Mouse (Mus musculus) limb, embryonic 10.5 days (tissue): ENCODE results near the gene Mpzl1. TPM values are rescaled to one million over a fixed set of nuclear protein-coding genes. Genes with fewer than 3 reads are reported as not detected.

Experiments used
- DNase-seq: peaks from one replicate; pipeline ENCODE4 v3.0.0-alpha.2; 2017; ENCODE audit warnings: low spot score
- H3K27ac ChIP-seq: fragments of 300-500 bp; sonication (generic); 2 replicates; pipeline ENCODE4 v1.5.1; 2016; ENCODE audit warnings: mild to moderate bottlenecking
- H3K27me3 ChIP-seq: fragments of 300-500 bp; sonication (generic); 2 replicates; pipeline ENCODE4 v1.6.1; 2016; ENCODE audit warnings: low read depth, mild to moderate bottlenecking; ENCODE audit not compliant: poor library complexity, severe bottlenecking
- H3K36me3 ChIP-seq: fragments of 300-500 bp; sonication (generic); 2 replicates; pipeline ENCODE4 v1.6.1; 2016; ENCODE audit warnings: mild to moderate bottlenecking, moderate library complexity
- H3K4me1 ChIP-seq: fragments of 300-500 bp; sonication (generic); 2 replicates; pipeline ENCODE4 v1.6.1; 2016
- H3K4me3 ChIP-seq: fragments of 300-500 bp; sonication (generic); 2 replicates; pipeline ENCODE4 v1.5.1; 2016; ENCODE audit warnings: mild to moderate bottlenecking, moderate library complexity
- H3K9me3 ChIP-seq: fragments of 300-500 bp; sonication (generic); replicated peaks from 2 replicates; pipeline ENCODE4 v1.6.1; 2016; ENCODE audit warnings: mild to moderate bottlenecking
- whole genome bisulfite sequencing: fragments of 180-500 bp; shearing (Covaris S2); methylation state at CpG from one replicate; pipeline ENCODE4 v1.1.7; 2016; 5-methylcytosine and 5-hydroxymethylcytosine counted together
- polyA plus RNA-seq: library from polyadenylated mRNA; unstranded; fragments of >200 nt; fragmentation: Nextera tagmentation; extraction: Ambion mirVana; gene quantifications from 2 replicates; pipeline ENCODE4 v1.2.1, GENCODE M21; 2016

Mpzl1 gene
- polyA plus RNA-seq, 1 experiment from 2014 or later: 148 TPM

- Histone ChIP-seq H3K36me3 (no peaks in the 10 kb centered on the region), H3K27ac (no peak overlapping the region), H3K4me1 (peaks cover 34% of the 10 kb centered on the region), H3K27me3 (0 out of 2 replicates have a peak, but pooled peaks cover 5% of the 10 kb centered on the region), H3K4me3 (no peak overlapping the region), H3K9me3 (no peaks in the 10 kb centered on the region)
- DNase-seq: no peak
- WGBS: 45% methylated on average over 13 of the region's 13 CpGs
Observed at GRCm38 (mm10) chr1:165667380-165667779, 33.0 kb upstream of the Mpzl1 start.

GRCm38 (mm10) chr1:165666944-165667343 lies 32.6 kb upstream of the Mpzl1 start:
- Histone ChIP-seq H3K4me1 (peaks cover 34% of the 10 kb centered on the region), H3K9me3 (no peaks in the 10 kb centered on the region), H3K36me3 (no peaks in the 10 kb centered on the region), H3K4me3 (no peak overlapping the region), H3K27me3 (0 out of 2 replicates have a peak, but pooled peaks cover 5% of the 10 kb centered on the region), H3K27ac (no peak overlapping the region)
- 88% methylated on average over 6 of the region's 6 CpGs for WGBS
- no peak for DNase-seq

GRCm38 (mm10) chr1:165665758-165666157 lies 31.4 kb upstream of the Mpzl1 start:
- 80% methylated on average over 5 of the region's 5 CpGs for WGBS
- H3K4me1 ChIP-seq: peaks cover 34% of the 10 kb centered on the region
- DNase-seq: no peak

GRCm38 (mm10) chr1:165663277-165663676 lies 28.9 kb upstream of the Mpzl1 start:
- Histone ChIP-seq H3K27ac (peak overlapping the region; percentile 59), H3K4me1 (peaks cover 31% of the 10 kb centered on the region)
- 77% methylated on average over 16 of the region's 16 CpGs for WGBS

More at GRCm38 (mm10) chr1:165665758-165666157, 31.4 kb upstream of the Mpzl1 start:
- Histone ChIP-seq H3K9me3 (no peaks in the 10 kb centered on the region), H3K36me3 (no peaks in the 10 kb centered on the region), H3K27ac (no peak overlapping the region), H3K27me3 (0 out of 2 replicates have a peak, but pooled peaks cover 5% of the 10 kb centered on the region), H3K4me3 (no peak overlapping the region)

GRCm38 (mm10) chr1:165662426-165663192 lies 28.3 kb upstream of the Mpzl1 start:
- Histone ChIP-seq H3K4me1 (peaks cover 29% of the 10 kb centered on the region), H3K9me3 (no peaks in the 10 kb centered on the region), H3K27ac (peak overlapping the region; percentile 59; the same call in 1 of the 2 replicates), H3K36me3 (peaks cover 4% of the 10 kb centered on the region; the same call in 1 of the 2 replicates), H3K4me3 (no peak overlapping the region), H3K27me3 (0 out of 2 replicates have a peak, but pooled peaks cover 5% of the 10 kb centered on the region)
- DNase-seq: no peak
- 61% methylated on average over 15 of the region's 15 CpGs for WGBS

More at GRCm38 (mm10) chr1:165663277-165663676, 28.9 kb upstream of the Mpzl1 start:
- Histone ChIP-seq H3K9me3 (no peaks in the 10 kb centered on the region), H3K4me3 (no peak overlapping the region), H3K36me3 (no peaks in the 10 kb centered on the region), H3K27me3 (0 out of 2 replicates have a peak, but pooled peaks cover 5% of the 10 kb centered on the region)
- no peak for DNase-seq

- Histone ChIP-seq H3K27ac (no peak overlapping the region), H3K4me3 (no peak overlapping the region), H3K27me3 (no peaks in the 10 kb centered on the region), H3K9me3 (no peaks in the 10 kb centered on the region), H3K36me3 (peaks cover 8% of the 10 kb centered on the region; the same call in 1 of the 2 replicates), H3K4me1 (peaks cover 24% of the 10 kb centered on the region)
- no peak for DNase-seq
- 78% methylated on average over 6 of the region's 6 CpGs for WGBS
Observed at GRCm38 (mm10) chr1:165661725-165662124, 27.4 kb upstream of the Mpzl1 start.

GRCm38 (mm10) chr1:165661191-165661590 lies 26.9 kb upstream of the Mpzl1 start:
- peaks cover 21% of the 10 kb centered on the region for H3K4me1 ChIP-seq
- H3K27ac ChIP-seq: no peak overlapping the region
- DNase-seq: no peak
- H3K27me3 ChIP-seq: no peaks in the 10 kb centered on the region
- H3K36me3 ChIP-seq: peaks cover 8% of the 10 kb centered on the region; the same call in 1 of the 2 replicates
- H3K9me3 ChIP-seq: no peaks in the 10 kb centered on the region
- WGBS: 56% methylated on average over 3 of the region's 3 CpGs
- no peak overlapping the region for H3K4me3 ChIP-seq

- H3K4me1 ChIP-seq: peaks cover 18% of the 10 kb centered on the region
- no peaks in the 10 kb centered on the region for H3K9me3 ChIP-seq
- H3K27me3 ChIP-seq: no peaks in the 10 kb centered on the region
- no peak for DNase-seq
- no peak overlapping the region for H3K27ac ChIP-seq
- no peak overlapping the region for H3K4me3 ChIP-seq
- peaks cover 8% of the 10 kb centered on the region; the same call in 1 of the 2 replicates for H3K36me3 ChIP-seq
- WGBS: 27% methylated on average over 4 of the region's 4 CpGs
Observed at GRCm38 (mm10) chr1:165660774-165661173, 26.4 kb upstream of the Mpzl1 start.

GRCm38 (mm10) chr1:165658602-165659001 lies 24.3 kb upstream of the Mpzl1 start:
- Histone ChIP-seq H3K27me3 (no peaks in the 10 kb centered on the region), H3K4me1 (peaks cover 12% of the 10 kb centered on the region), H3K4me3 (no peak overlapping the region), H3K27ac (no peak overlapping the region), H3K36me3 (peaks cover 14% of the 10 kb centered on the region; the same call in 1 of the 2 replicates), H3K9me3 (no peaks in the 10 kb centered on the region)
- peak; percentile 73 for DNase-seq
- WGBS: 44% methylated on average over 5 of the region's 5 CpGs

- no peak overlapping the region for H3K4me3 ChIP-seq
- H3K27me3 ChIP-seq: no peaks in the 10 kb centered on the region
- no peak for DNase-seq
- H3K4me1 ChIP-seq: 0 out of 2 replicates have a peak, but pooled peaks cover 4% of the 10 kb centered on the region
- WGBS: 85% methylated on average over 14 of the region's 14 CpGs
- H3K27ac ChIP-seq: no peak overlapping the region
- H3K36me3 ChIP-seq: peaks cover 14% of the 10 kb centered on the region; the same call in 1 of the 2 replicates
- H3K9me3 ChIP-seq: no peaks in the 10 kb centered on the region
Observed at GRCm38 (mm10) chr1:165655482-165655881, 21.1 kb upstream of the Mpzl1 start.

- H3K4me1 ChIP-seq: 0 out of 2 replicates have a peak, but pooled peaks cover 4% of the 10 kb centered on the region
- 73% methylated on average over 6 of the region's 6 CpGs for WGBS
- no peaks in the 10 kb centered on the region for H3K9me3 ChIP-seq
- peaks cover 14% of the 10 kb centered on the region; the same call in 1 of the 2 replicates for H3K36me3 ChIP-seq
- no peak overlapping the region for H3K27ac ChIP-seq
- no peak overlapping the region for H3K4me3 ChIP-seq
- no peaks in the 10 kb centered on the region for H3K27me3 ChIP-seq
- no peak for DNase-seq
Observed at GRCm38 (mm10) chr1:165655022-165655421, 20.7 kb upstream of the Mpzl1 start.

- Histone ChIP-seq H3K27ac (no peak overlapping the region), H3K9me3 (no peaks in the 10 kb centered on the region), H3K27me3 (no peaks in the 10 kb centered on the region), H3K4me3 (no peak overlapping the region), H3K36me3 (peaks cover 14% of the 10 kb centered on the region; the same call in 1 of the 2 replicates), H3K4me1 (0 out of 2 replicates have a peak, but pooled peaks cover 4% of the 10 kb centered on the region)
- no peak for DNase-seq
- whole genome bisulfite sequencing: 76% methylated on average over 14 of the region's 14 CpGs
Observed at GRCm38 (mm10) chr1:165653126-165653885, 19.0 kb upstream of the Mpzl1 start.
